Mouse (Mus musculus) mouse embryonic stem cell (cell line): ENCODE data around the gene Nfkbia.

Experiments
- in situ Hi-C, 2 experiments: fragments of 300-500 bp; cut with MboI; formaldehyde crosslinking; loops; 1 replicate in 1 of 2; 3 replicates in 1 of 2; pipeline ENCODE4 v1.14.3; 2019 to 2020; ENCODE audit warnings: low sequenced_read_pairs in 2 of 2, low pct_unique_long_range_greater_than_20kb in 1 of 2, mixed read lengths in 1 of 2; ENCODE audit not compliant: unreplicated experiment in 1 of 2

The Nfkbia gene

GRCm38 (mm10) chr12:55452839-55453238 lies 39.6 kb downstream of the Nfkbia start:
- in situ Hi-C loops: no loop called here

GRCm38 (mm10) chr12:55450421-55450820 lies 42.0 kb downstream of the Nfkbia start:
- in situ Hi-C loops: no loop called here

GRCm38 (mm10) chr12:55449048-55449447 lies 43.4 kb downstream of the Nfkbia start:
- in situ Hi-C loops: no loop called here

GRCm38 (mm10) chr12:55448457-55448856 lies 44.0 kb downstream of the Nfkbia start:
- in situ Hi-C loops: no loop called here

GRCm38 (mm10) chr12:55447396-55447760 lies 45.1 kb downstream of the Nfkbia start:
- in situ Hi-C loops: no loop called here

- in situ Hi-C loops: no loop called here
These were observed 45.6 kb downstream of the Nfkbia start for GRCm38 (mm10) chr12:55446746-55447395.

- in situ Hi-C loops: no loop called here
These were observed 46.1 kb downstream of the Nfkbia start for GRCm38 (mm10) chr12:55446366-55446745.

- in situ Hi-C loops: no loop called here
These were observed 46.9 kb downstream of the Nfkbia start for GRCm38 (mm10) chr12:55445583-55445982.

- in situ Hi-C loops: loop anchor here in 1 of 2 experiments (5.0 kb wide), 1 partner anchor 48 kb away; the partner anchor contains the start of gene Nfkbia
These were observed 48.4 kb downstream of the Nfkbia start for GRCm38 (mm10) chr12:55444031-55444451.

- in situ Hi-C loops: loop anchor here in 1 of 2 experiments (5.0 kb wide), 1 partner anchor 49 kb away; the partner anchor contains the start of gene Nfkbia
These were observed 49.3 kb downstream of the Nfkbia start for GRCm38 (mm10) chr12:55442861-55443850.

- in situ Hi-C loops: loop anchor here in 1 of 2 experiments (5.0 kb wide), 1 partner anchor 50 kb away; the partner anchor contains the start of gene Nfkbia
These were observed 50.2 kb downstream of the Nfkbia start for GRCm38 (mm10) chr12:55442245-55442644.

GRCm38 (mm10) chr12:55440416-55440815 lies 52.0 kb downstream of the Nfkbia start:
- in situ Hi-C loops: loop anchor here in 1 of 2 experiments (5.0 kb wide), 1 partner anchor 52 kb away; the partner anchor contains the start of gene Nfkbia
